In the genomic region with DNA sequence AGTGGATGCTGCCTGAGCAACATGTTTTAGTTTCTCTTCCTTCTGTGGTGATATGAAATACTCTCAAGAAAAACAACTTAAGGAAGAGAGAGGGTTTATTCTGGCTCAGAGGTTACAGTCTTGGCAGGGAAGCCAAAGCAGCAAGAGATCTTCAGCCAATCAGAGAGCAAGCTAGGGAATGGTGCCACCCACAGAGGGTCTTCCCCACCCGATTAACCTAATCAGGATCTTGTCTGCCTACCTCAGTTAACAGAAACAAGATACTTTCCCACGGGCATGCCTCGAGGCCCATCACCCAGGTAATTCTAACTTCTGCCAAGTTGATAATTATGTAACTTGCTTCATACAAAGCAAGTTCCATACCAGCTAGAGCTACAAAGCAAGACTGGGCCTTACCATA, we compare ENCODE assay signal across 34 mouse cellular contexts. TPM values are rescaled to one million over a fixed set of nuclear protein-coding genes. Genes with fewer than 3 reads are reported as not detected.
DNase-seq lines count a peak whose midpoint lies in the region; ATAC-seq and TF ChIP-seq lines count a peak whose summit lies in the region.
"Had no signal": no experiment of that assay in that cellular context is flagged by ENCODE, and none has a peak within 500 bp of the region (broad histone marks: within the 10 kb centered on the region; RNA-seq: fewer than 3 reads in every experiment).

No protein-coding gene starts in this region.

- no peaks in the 10 kb centered on the region for H3K36me3 ChIP-seq in embryonic facial prominence, embryonic 14.5 days (ENCODE audit: control insufficient read depth, insufficient read depth, low read length)
- H3K36me3 ChIP-seq in embryonic facial prominence, embryonic 10.5 days (replicated peaks), result no peaks in the 10 kb centered on the region
- no peaks in the 10 kb centered on the region for H3K36me3 ChIP-seq in heart, embryonic 12.5 days
- H3K36me3 ChIP-seq in heart, embryonic 10.5 days, result no peaks in the 10 kb centered on the region
- no peaks in the 10 kb centered on the region for H3K36me3 ChIP-seq in liver, postnatal 0 days (replicated peaks; ENCODE audit: insufficient read depth, low read length)
- H3K36me3 ChIP-seq: embryonic facial prominence, embryonic 13.5 days; forebrain, embryonic 10.5 days had no signal

- 45% methylated on average over 3 of the region's 3 CpGs for WGBS in embryonic facial prominence, embryonic 14.5 days
- 61% methylated on average over 3 of the region's 3 CpGs for WGBS in embryonic facial prominence, embryonic 10.5 days
- 49% methylated on average over 3 of the region's 3 CpGs for WGBS in heart, embryonic 12.5 days
- 54% methylated on average over 3 of the region's 3 CpGs for WGBS in heart, embryonic 10.5 days
- WGBS in liver, postnatal 0 days (ENCODE audit: insufficient replicate concordance), result 38% methylated on average over 3 of the region's 3 CpGs

- TF ChIP-seq CTCF in liver, postnatal 0 days (IDR thresholded peaks at IDR 0.05; ENCODE audit: low read depth), result no peak

- no peaks in the 10 kb centered on the region for H3K27me3 ChIP-seq in embryonic facial prominence, embryonic 14.5 days (replicated peaks; ENCODE audit: control insufficient read depth, insufficient read depth, low read length)
- H3K27me3 ChIP-seq in embryonic facial prominence, embryonic 10.5 days (replicated peaks; ENCODE audit: low read depth, poor library complexity, severe bottlenecking), result no peaks in the 10 kb centered on the region
- peaks cover 15% of the 10 kb centered on the region for H3K27me3 ChIP-seq in heart, embryonic 12.5 days (replicated peaks)
- H3K27me3 ChIP-seq in heart, embryonic 10.5 days (ENCODE audit: insufficient read depth, poor library complexity, severe bottlenecking), result peaks cover 4% of the 10 kb centered on the region; the same call in 1 of the 2 replicates
- H3K27me3 ChIP-seq in liver, postnatal 0 days (ENCODE audit: insufficient read depth, low read length), result no peaks in the 10 kb centered on the region
- H3K27me3 ChIP-seq: embryonic facial prominence, embryonic 13.5 days; forebrain, embryonic 13.5 days had no signal

- no peaks in the 10 kb centered on the region for H3K9me3 ChIP-seq in embryonic facial prominence, embryonic 14.5 days (ENCODE audit: control insufficient read depth, low read length)
- H3K9me3 ChIP-seq in embryonic facial prominence, embryonic 10.5 days, result no peaks in the 10 kb centered on the region
- no peaks in the 10 kb centered on the region for H3K9me3 ChIP-seq in heart, embryonic 12.5 days (replicated peaks)
- no peaks in the 10 kb centered on the region for H3K9me3 ChIP-seq in heart, embryonic 10.5 days
- H3K9me3 ChIP-seq in liver, postnatal 0 days (ENCODE audit: low read length), result no peaks in the 10 kb centered on the region
- H3K9me3 ChIP-seq: embryonic facial prominence, embryonic 13.5 days; forebrain, embryonic 10.5 days; forebrain, embryonic 13.5 days had no signal

- H3K9ac ChIP-seq in embryonic facial prominence, embryonic 14.5 days (ENCODE audit: low read depth, low read length), result no peak overlapping the region
- no peak overlapping the region for H3K9ac ChIP-seq in heart, embryonic 12.5 days
- no peak overlapping the region for H3K9ac ChIP-seq in liver, postnatal 0 days (replicated peaks)
- H3K9ac ChIP-seq: embryonic facial prominence, embryonic 13.5 days; forebrain, embryonic 13.5 days; hindbrain, embryonic 14.5 days had no signal

- H3K4me1 ChIP-seq in embryonic facial prominence, embryonic 14.5 days (ENCODE audit: control insufficient read depth, insufficient read depth, low read length), result no peaks in the 10 kb centered on the region
- H3K4me1 ChIP-seq in embryonic facial prominence, embryonic 10.5 days, result no peaks in the 10 kb centered on the region
- H3K4me1 ChIP-seq in heart, embryonic 12.5 days (replicated peaks), result peaks cover 7% of the 10 kb centered on the region
- peaks cover 7% of the 10 kb centered on the region for H3K4me1 ChIP-seq in heart, embryonic 10.5 days
- H3K4me1 ChIP-seq in liver, postnatal 0 days (ENCODE audit: insufficient read depth), result peaks cover 8% of the 10 kb centered on the region; the same call in 1 of the 2 replicates
- H3K4me1 ChIP-seq: embryonic facial prominence, embryonic 13.5 days; forebrain, embryonic 10.5 days; forebrain, embryonic 13.5 days had no signal

- no peak overlapping the region for H3K27ac ChIP-seq in embryonic facial prominence, embryonic 14.5 days (replicated peaks; ENCODE audit: low read depth, low read length)
- H3K27ac ChIP-seq in embryonic facial prominence, embryonic 10.5 days (replicated peaks), result no peak overlapping the region
- H3K27ac ChIP-seq in heart, embryonic 12.5 days (ENCODE audit: poor library complexity, severe bottlenecking), result no peak overlapping the region
- no peak overlapping the region for H3K27ac ChIP-seq in heart, embryonic 10.5 days
- H3K27ac ChIP-seq in liver, postnatal 0 days (ENCODE audit: low read depth), result no peak overlapping the region
- H3K27ac ChIP-seq: embryonic facial prominence, embryonic 13.5 days; forebrain, embryonic 10.5 days; forebrain, embryonic 13.5 days; hindbrain, embryonic 14.5 days; hindbrain, postnatal 0 days had no signal

- no peak for TF ChIP-seq EP300 in liver, postnatal 0 days (IDR thresholded peaks at IDR 0.05; ENCODE audit: low read depth)

- DNase-seq in embryonic facial prominence, embryonic 14.5 days (ENCODE audit: low spot score), result peak; percentile 42
- DNase-seq in embryonic facial prominence, embryonic 10.5 days (ENCODE audit: low spot score), result no peak
- no peak for DNase-seq in heart, embryonic 10.5 days (ENCODE audit: low spot score)
- DNase-seq in liver, postnatal 0 days, result peak; percentile 4
- DNase-seq in liver, result no peak
- DNase-seq in right cerebral cortex, postnatal 14 days, result no peak
- DNase-seq: adrenal gland, postnatal 10 days; adrenal gland, postnatal 36 days; cerebellum, adult 11 months; cerebellum, adult 9-10 months; cerebellum, postnatal 14 days; gastrocnemius, postnatal 10 days; gastrocnemius, postnatal 36 days; heart, postnatal 10 days; heart, postnatal 36 days; kidney, adult 11 months; kidney, adult 8-10 months had no signal

- ATAC-seq in embryonic facial prominence, embryonic 14.5 days (ENCODE audit: low read depth), result no peak; the same call in 1 of the 2 replicates
- ATAC-seq in heart, embryonic 12.5 days (ENCODE audit: insufficient number of reproducible peaks, low FRiP score), result peak; percentile 69; the same call in 1 of the 2 replicates
- ATAC-seq in liver, postnatal 0 days, result no peak
- 0 out of 2 replicates have a peak, but pooled peaks have one; percentile 13 for ATAC-seq in megakaryocyte progenitor cell, adult 5-6 weeks (replicated peaks; ENCODE audit: poor library complexity)
- ATAC-seq: forebrain, embryonic 13.5 days; forebrain, embryonic 16.5 days; hindbrain, postnatal 0 days; inflammation-experienced regulatory T-cells, adult 6 months; Patski had no signal

- no peak overlapping the region for H3K4me2 ChIP-seq in embryonic facial prominence, embryonic 14.5 days (ENCODE audit: low read depth, low read length)
- no peak overlapping the region for H3K4me2 ChIP-seq in heart, embryonic 12.5 days
- no peak overlapping the region for H3K4me2 ChIP-seq in liver, postnatal 0 days (ENCODE audit: low read depth, low read length)
- H3K4me2 ChIP-seq: embryonic facial prominence, embryonic 13.5 days; forebrain, embryonic 13.5 days; hindbrain, embryonic 14.5 days had no signal

- no peak overlapping the region for H3K4me3 ChIP-seq in embryonic facial prominence, embryonic 14.5 days (ENCODE audit: low read depth, low read length)
- no peak overlapping the region for H3K4me3 ChIP-seq in embryonic facial prominence, embryonic 10.5 days
- no peak overlapping the region for H3K4me3 ChIP-seq in heart, embryonic 12.5 days
- no peak overlapping the region for H3K4me3 ChIP-seq in heart, embryonic 10.5 days
- H3K4me3 ChIP-seq in liver, postnatal 0 days (ENCODE audit: low read depth, low read length), result no peak overlapping the region
- H3K4me3 ChIP-seq: embryonic facial prominence, embryonic 13.5 days; forebrain, embryonic 10.5 days; forebrain, embryonic 13.5 days had no signal

RNA-seq across cellular contexts. Expression of a gene that starts 9.7 kb away (rescaled TPM):
- polyA plus RNA-seq in embryonic facial prominence, embryonic 14.5 days (2014; fragmentation: Nextera tagmentation; extraction: Ambion mirVana), result 0.68 and 0.89 TPM in 2 replicates
- polyA plus RNA-seq in embryonic facial prominence, embryonic 10.5 days (2016; fragmentation: Nextera tagmentation; extraction: Ambion mirVana), result 0.15 TPM in 1 of 2 replicates, not detected in the other
- 0.42 TPM in 1 of 2 replicates, not detected in the other for polyA plus RNA-seq in heart, embryonic 12.5 days (2016; fragmentation: Nextera tagmentation; extraction: Ambion mirVana)
- 0.70 and 0.73 TPM in 2 replicates for polyA plus RNA-seq in heart, embryonic 10.5 days (2016; fragmentation: Nextera tagmentation; extraction: Ambion mirVana)
- polyA plus RNA-seq in liver, postnatal 0 days (2015; fragmentation: Nextera tagmentation; extraction: Ambion mirVana), result 0.13 TPM in 1 of 2 replicates, not detected in the other
- total RNA-seq in megakaryocyte progenitor cell, adult 5-6 weeks (2015), result 0.71 and 1.8 TPM in 2 replicates
- 0.33 and 2.2 TPM in 2 replicates for total RNA-seq in megakaryocyte progenitor cell, adult 5-6 weeks (2017)
- total RNA-seq: adrenal gland, adult 18-20 months; common myeloid progenitor, adult 5-6 weeks; ES-E14; gastrocnemius, adult 18-20 months; gastrocnemius, postnatal 36 days; heart, postnatal 10 days; hindbrain, postnatal 0 days had no signal
- polyA plus RNA-seq: embryonic facial prominence, embryonic 13.5 days; forebrain, embryonic 10.5 days; forebrain, embryonic 13.5 days; forebrain, embryonic 16.5 days; hindbrain, embryonic 11.5 days; hindbrain, embryonic 14.5 days; hindbrain, postnatal 0 days; inflammation-experienced regulatory T-cells, adult 6 months; Patski had no signal

RNA-seq across cellular contexts. Expression of a gene that starts 9.8 kb away (rescaled TPM):
- 1.4 and 3.0 TPM in 2 replicates for polyA plus RNA-seq in embryonic facial prominence, embryonic 14.5 days (2014; fragmentation: Nextera tagmentation; extraction: Ambion mirVana)
- not detected in 2 replicates for polyA plus RNA-seq in embryonic facial prominence, embryonic 10.5 days (2016; fragmentation: Nextera tagmentation; extraction: Ambion mirVana)
- polyA plus RNA-seq in heart, embryonic 12.5 days (2016; fragmentation: Nextera tagmentation; extraction: Ambion mirVana), result 0.10 TPM in 1 of 2 replicates, not detected in the other
- polyA plus RNA-seq in heart, embryonic 10.5 days (2016; fragmentation: Nextera tagmentation; extraction: Ambion mirVana), result not detected in 2 replicates
- polyA plus RNA-seq in liver, postnatal 0 days (2015; fragmentation: Nextera tagmentation; extraction: Ambion mirVana), result 0.62 and 0.92 TPM in 2 replicates
- 0.81 and 1.4 TPM in 2 replicates for total RNA-seq in megakaryocyte progenitor cell, adult 5-6 weeks (2015)
- 0.20 TPM in 1 of 2 replicates, not detected in the other for total RNA-seq in megakaryocyte progenitor cell, adult 5-6 weeks (2017)
- total RNA-seq: ES-E14; gastrocnemius, adult 18-20 months; gastrocnemius, postnatal 36 days; heart, adult 18-20 months had no signal
- polyA plus RNA-seq: heart, embryonic 14.5 days; Patski had no signal

RNA-seq across cellular contexts. Expression of a gene that starts 52.0 kb away (rescaled TPM):
- polyA plus RNA-seq in embryonic facial prominence, embryonic 14.5 days (2014; fragmentation: Nextera tagmentation; extraction: Ambion mirVana), result 0.47 and 0.70 TPM in 2 replicates
- 0.34 and 0.61 TPM in 2 replicates for polyA plus RNA-seq in embryonic facial prominence, embryonic 10.5 days (2016; fragmentation: Nextera tagmentation; extraction: Ambion mirVana)
- 2.1 and 2.9 TPM in 2 replicates for polyA plus RNA-seq in heart, embryonic 12.5 days (2016; fragmentation: Nextera tagmentation; extraction: Ambion mirVana)
- 2.0 and 3.4 TPM in 2 replicates for polyA plus RNA-seq in heart, embryonic 10.5 days (2016; fragmentation: Nextera tagmentation; extraction: Ambion mirVana)
- polyA plus RNA-seq in liver, postnatal 0 days (2015; fragmentation: Nextera tagmentation; extraction: Ambion mirVana), result 3.9 and 5.4 TPM in 2 replicates
- 33.1 and 45.9 TPM in 2 replicates for total RNA-seq in megakaryocyte progenitor cell, adult 5-6 weeks (2015)
- 19.2 and 22.3 TPM in 2 replicates for total RNA-seq in megakaryocyte progenitor cell, adult 5-6 weeks (2017)
- polyA plus RNA-seq: forebrain, embryonic 16.5 days had no signal

Comparison
In these comparisons a context has a peak if more than half of its experiments do, and no peak if none do; other contexts are left out.
1. DNase-seq: peak in embryonic facial prominence, embryonic 14.5 days (single experiment) and liver, postnatal 0 days (single experiment); none in embryonic facial prominence, embryonic 10.5 days (single experiment), heart, embryonic 10.5 days (single experiment), liver (single experiment) and right cerebral cortex, postnatal 14 days (single experiment).
2. ATAC-seq: peak in heart, embryonic 12.5 days (single experiment) and megakaryocyte progenitor cell, adult 5-6 weeks (single experiment); none in embryonic facial prominence, embryonic 14.5 days (single experiment) and liver, postnatal 0 days (single experiment).